Mouse (Mus musculus) liver, embryonic 16.5 days (tissue): Measurements from ENCODE around the gene Osgep. TPM values are rescaled to one million over a fixed set of nuclear protein-coding genes. Genes with fewer than 3 reads are reported as not detected.
"Not testable (repeated sequence)": the region's sequence is repeated elsewhere in the genome, so short reads cannot be mapped to it uniquely, and the experiment has no call there.

Source experiments
- ATAC-seq: fragments of 200-750 bp; cut with Nextera tagmentation; 2 replicates; pipeline ENCODE4 v1.8.0; 2017; ENCODE audit warnings: low read depth, mild to moderate bottlenecking, moderate number of reproducible peaks, moderate library complexity
- H3K27ac ChIP-seq: fragments of 300-500 bp; sonication (generic); 2 replicates; pipeline ENCODE4 v1.5.1; 2014; ENCODE audit warnings: mild to moderate bottlenecking, low read length
- H3K27me3 ChIP-seq: fragments of 300-500 bp; sonication (generic); 2 replicates; pipeline ENCODE4 v1.6.1; 2014; ENCODE audit warnings: low read depth, low read length, mixed read lengths; ENCODE audit not compliant: control insufficient read depth, insufficient read depth
- H3K36me3 ChIP-seq: fragments of 300-500 bp; sonication (generic); 2 replicates; pipeline ENCODE4 v1.6.1; 2014; ENCODE audit warnings: mild to moderate bottlenecking; ENCODE audit not compliant: control insufficient read depth, insufficient read depth
- H3K4me1 ChIP-seq: fragments of 300-500 bp; sonication (generic); 2 replicates; pipeline ENCODE4 v1.6.1; 2014; ENCODE audit warnings: low read depth, low read length, mixed read lengths; ENCODE audit not compliant: control insufficient read depth
- H3K4me2 ChIP-seq: fragments of 300-500 bp; sonication (generic); 2 replicates; pipeline ENCODE4 v1.6.1; 2014; ENCODE audit warnings: low read depth, low read length, mixed read lengths
- H3K4me3 ChIP-seq: fragments of 300-500 bp; sonication (generic); 2 replicates; pipeline ENCODE4 v1.5.1; 2014; ENCODE audit warnings: low read depth, mild to moderate bottlenecking, low read length
- H3K9ac ChIP-seq: fragments of 300-500 bp; sonication (generic); 2 replicates; pipeline ENCODE4 v1.6.1; 2014; ENCODE audit warnings: low read depth, low read length
- H3K9me3 ChIP-seq: fragments of 300-500 bp; sonication (generic); replicated peaks from 2 replicates; pipeline ENCODE4 v1.6.1; 2016; ENCODE audit warnings: low read length; ENCODE audit not compliant: control insufficient read depth
- WGBS: fragments of 180-500 bp; shearing (Covaris S2); extraction: QIAGEN DNeasy Blood & Tissue Kit; methylation state at CpG from one replicate; pipeline ENCODE4 v1.1.7; 2014; ENCODE audit not compliant: insufficient replicate concordance; 5-methylcytosine and 5-hydroxymethylcytosine counted together
- polyA plus RNA-seq: library from polyadenylated mRNA; unstranded; fragments of >200 nt; fragmentation: Nextera tagmentation; extraction: Ambion mirVana; gene quantifications from 2 replicates; pipeline ENCODE4 v1.2.1, GENCODE M21; 2015

Osgep gene
- polyA plus RNA-seq, 1 experiment from 2014 or later, result 53.3 TPM

GRCm38 (mm10) chr14:50871284-50871683 is 53.4 kb downstream of the Osgep start:
- Histone ChIP-seq H3K4me2 (no peak overlapping the region), H3K4me3 (no peak overlapping the region), H3K36me3 (no peaks in the 10 kb centered on the region), H3K27ac (no peak overlapping the region), H3K4me1 (peaks cover 3% of the 10 kb centered on the region; the same call in 1 of the 2 replicates), H3K27me3 (no peaks in the 10 kb centered on the region), H3K9ac (no peak overlapping the region), H3K9me3 (no peaks in the 10 kb centered on the region)
- 65% methylated on average over 2 of the region's 2 CpGs for WGBS
- no peak for ATAC-seq

DNA sequence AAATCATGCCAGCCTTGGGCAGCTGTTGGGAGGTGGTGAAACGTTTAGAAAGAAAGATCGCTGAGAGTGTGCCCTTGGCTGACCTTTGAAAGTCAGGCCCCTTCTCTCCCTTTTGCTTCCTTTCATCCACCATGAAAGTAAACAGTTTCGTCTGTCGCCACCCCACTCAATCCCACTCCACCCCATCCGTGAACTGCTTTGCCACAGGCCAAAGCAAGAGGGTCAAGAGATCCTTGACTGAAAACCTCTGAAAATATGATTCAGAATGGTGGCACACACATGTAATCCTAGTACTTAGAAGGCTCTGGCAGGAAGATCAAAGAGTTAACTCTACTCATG is 53.9 kb downstream of the Osgep start:
- ATAC-seq, result no peak
- Histone ChIP-seq H3K27ac (no peak overlapping the region), H3K36me3 (no peaks in the 10 kb centered on the region), H3K9me3 (no peaks in the 10 kb centered on the region), H3K9ac (no peak overlapping the region; the same call in 1 of the 2 replicates), H3K4me2 (peak overlapping the region; percentile 55), H3K4me3 (peak overlapping the region; percentile 65), H3K27me3 (no peaks in the 10 kb centered on the region), H3K4me1 (peaks cover 3% of the 10 kb centered on the region; the same call in 1 of the 2 replicates)
- 30% methylated on average over 5 of the region's 5 CpGs for WGBS

GRCm38 (mm10) chr14:50869889-50870804 is 54.5 kb downstream of the Osgep start, which contains the start of gene Tep1:
Gene Tep1, minus strand, starts transcription at chr14:50870560.
- Histone ChIP-seq H3K9ac (peak within 1 kb of the TSS; percentile 53), H3K27ac (peak within 1 kb of the TSS; percentile 67), H3K27me3 (no peaks in the 10 kb centered on the region), H3K4me2 (peak within 1 kb of the TSS; percentile 55), H3K4me1 (peaks cover 3% of the 10 kb centered on the region; the same call in 1 of the 2 replicates), H3K4me3 (peak within 1 kb of the TSS; percentile 65), H3K36me3 (no peaks in the 10 kb centered on the region), H3K9me3 (no peaks in the 10 kb centered on the region)
- WGBS, result 4% methylated on average over 32 of the region's 32 CpGs
- peak; percentile 92 for ATAC-seq

DNA sequence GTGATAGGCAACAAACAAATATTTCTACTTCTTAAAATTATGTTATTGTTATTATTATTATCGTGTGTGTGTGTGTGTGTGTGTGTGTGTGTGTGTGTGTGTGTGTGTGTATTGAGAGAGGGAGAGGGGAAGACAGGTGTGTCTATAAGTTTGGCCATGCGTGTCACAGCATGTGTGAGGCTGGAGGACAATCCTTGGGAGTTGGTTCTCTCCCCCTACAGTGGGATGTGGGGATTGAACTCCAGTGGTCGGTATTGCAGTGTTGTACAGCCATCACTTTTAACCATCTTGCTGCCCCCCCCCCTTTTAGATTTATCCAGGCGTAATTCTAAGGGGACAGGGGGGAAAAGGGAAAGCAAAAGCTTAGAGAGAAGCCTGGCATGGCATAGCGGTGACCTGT is 56.0 kb downstream of the Osgep start:
- 68% methylated on average over 5 of the region's 5 CpGs for WGBS
- H3K9me3 ChIP-seq, result no peaks in the 10 kb centered on the region
- H3K4me1 ChIP-seq, result peaks cover 3% of the 10 kb centered on the region; the same call in 1 of the 2 replicates

DNA sequence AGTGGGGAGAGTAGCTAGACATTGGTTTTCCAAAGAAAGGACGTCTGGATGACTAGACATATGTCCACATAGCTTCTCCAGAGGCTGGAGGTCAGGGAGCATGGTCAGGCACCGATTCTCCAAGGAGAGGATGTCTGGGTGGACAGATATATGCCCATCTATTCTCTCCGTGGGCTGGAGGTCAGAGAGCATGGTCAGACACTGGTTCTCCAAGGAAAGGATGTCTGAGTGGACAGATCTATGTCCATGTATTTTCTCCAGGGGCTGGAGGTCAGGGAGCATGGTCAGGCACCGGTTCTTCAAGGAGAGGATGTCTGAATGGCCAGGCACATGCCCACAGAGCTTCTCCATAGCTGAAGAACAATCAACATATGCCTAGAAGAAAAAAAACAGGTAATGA is 56.5 kb downstream of the Osgep start:
- H3K4me1 ChIP-seq, result peaks cover 3% of the 10 kb centered on the region; the same call in 1 of the 2 replicates
- H3K9ac ChIP-seq, result no peak overlapping the region
- no peak overlapping the region for H3K4me2 ChIP-seq
- no peaks in the 10 kb centered on the region for H3K9me3 ChIP-seq
- no peak overlapping the region for H3K27ac ChIP-seq
- no peaks in the 10 kb centered on the region for H3K36me3 ChIP-seq
- ATAC-seq, result no peak
- H3K4me3 ChIP-seq, result no peak overlapping the region
- no peaks in the 10 kb centered on the region for H3K27me3 ChIP-seq
- 57% methylated on average over 4 of the region's 4 CpGs for WGBS

More for the DNA sequence above, 56.0 kb downstream of the Osgep start:
- H3K4me2 ChIP-seq, result no peak overlapping the region
- H3K4me3 ChIP-seq, result no peak overlapping the region
- H3K36me3 ChIP-seq, result no peaks in the 10 kb centered on the region
- ATAC-seq, result no peak
- no peaks in the 10 kb centered on the region for H3K27me3 ChIP-seq
- no peak overlapping the region for H3K9ac ChIP-seq
- H3K27ac ChIP-seq, result no peak overlapping the region

DNA sequence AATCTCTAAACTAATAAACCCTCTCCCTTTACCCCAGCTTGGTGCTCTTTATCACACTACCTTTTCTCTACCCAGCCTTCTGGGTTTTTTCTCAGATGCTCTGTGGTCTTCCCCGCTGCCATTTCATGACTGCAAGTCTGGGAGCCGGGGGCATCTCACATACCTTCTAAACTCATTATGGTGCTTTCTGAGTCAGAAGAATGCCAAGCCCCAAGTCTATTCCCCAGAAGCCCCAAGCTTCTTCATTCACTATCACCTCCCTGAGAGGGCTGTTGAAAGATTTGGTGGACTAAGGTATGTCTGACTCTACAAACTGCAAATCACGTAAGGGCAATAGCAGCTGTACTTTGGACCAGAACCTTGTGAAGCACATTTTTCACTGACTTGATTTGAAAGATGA is 57.7 kb downstream of the Osgep start:
- H3K9ac ChIP-seq, result no peak overlapping the region
- no peaks in the 10 kb centered on the region for H3K9me3 ChIP-seq
- ATAC-seq, result no peak
- 74% methylated on average over 3 of the region's 3 CpGs for WGBS
- no peak overlapping the region for H3K4me3 ChIP-seq
- no peak overlapping the region for H3K4me2 ChIP-seq
- peaks cover 3% of the 10 kb centered on the region; the same call in 1 of the 2 replicates for H3K4me1 ChIP-seq
- H3K36me3 ChIP-seq, result no peaks in the 10 kb centered on the region
- H3K27ac ChIP-seq, result no peak overlapping the region
- no peaks in the 10 kb centered on the region for H3K27me3 ChIP-seq

- not testable (repeated sequence) for H3K4me2 ChIP-seq, H3K27me3 ChIP-seq, H3K9ac ChIP-seq, H3K27ac ChIP-seq, ATAC-seq, H3K4me1 ChIP-seq, H3K4me3 ChIP-seq, H3K9me3 ChIP-seq, H3K36me3 ChIP-seq
Observed at GRCm38 (mm10) chr14:50865005-50865404, 59.7 kb downstream of the Osgep start.

GRCm38 (mm10) chr14:50862641-50863040 is 62.1 kb downstream of the Osgep start:
- no peaks in the 10 kb centered on the region for H3K9me3 ChIP-seq
- no peaks in the 10 kb centered on the region for H3K27me3 ChIP-seq
- peaks cover 3% of the 10 kb centered on the region; the same call in 1 of the 2 replicates for H3K36me3 ChIP-seq
- no peak overlapping the region for H3K9ac ChIP-seq
- WGBS, result 68% methylated on average over 10 of the region's 10 CpGs
- H3K4me1 ChIP-seq, result no peaks in the 10 kb centered on the region
- H3K4me2 ChIP-seq, result no peak overlapping the region
- no peak overlapping the region for H3K27ac ChIP-seq
- ATAC-seq, result no peak
- no peak overlapping the region for H3K4me3 ChIP-seq
